Mouse (Mus musculus) erythroblast, adult 5-6 weeks (primary cell): ENCODE measurements at regions not wholly inside any gene's neighbourhood (a gene's known extent, or its start where the extent isn't known, plus 50 kb on each side); places are given as distances from the start of the nearest gene placed in this dataset.

Experiments
- ATAC-seq: replicated peaks from 2 replicates; pipeline ENCODE4 v1.8.0; 2016; ENCODE audit warnings: moderate number of reproducible peaks, mild to moderate bottlenecking, moderate TSS enrichment, inconsistent platforms; ENCODE audit not compliant: poor library complexity, low FRiP score, severe bottlenecking

DNA sequence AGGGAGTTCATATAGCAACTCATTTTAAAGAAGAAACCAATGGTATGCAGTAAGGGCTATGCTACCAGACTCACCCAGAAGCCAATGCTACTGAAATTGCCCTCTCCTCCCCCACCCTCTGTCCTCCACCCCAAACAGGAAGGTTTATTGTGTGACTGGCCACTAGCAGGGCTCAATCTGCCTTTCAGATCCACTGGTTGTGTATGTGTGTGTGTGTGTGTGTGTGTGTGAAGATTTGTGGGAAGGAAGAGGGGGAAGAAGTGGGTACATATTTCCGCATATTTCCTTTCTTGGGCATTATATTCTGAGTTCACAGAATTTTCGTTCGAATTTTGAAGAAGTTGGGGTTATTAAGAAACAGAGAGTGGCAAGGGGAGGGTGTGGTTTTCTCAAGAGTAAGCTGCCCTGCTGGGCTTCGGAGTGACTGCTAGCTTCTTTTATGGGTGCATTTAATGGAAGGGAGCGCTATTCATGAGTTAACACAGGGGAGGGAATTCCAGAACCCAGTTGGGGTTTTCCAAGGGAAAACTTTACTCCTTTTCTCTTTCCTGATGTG, 61.5 kb upstream of the Tmpo start:
- ATAC-seq: no peak

DNA sequence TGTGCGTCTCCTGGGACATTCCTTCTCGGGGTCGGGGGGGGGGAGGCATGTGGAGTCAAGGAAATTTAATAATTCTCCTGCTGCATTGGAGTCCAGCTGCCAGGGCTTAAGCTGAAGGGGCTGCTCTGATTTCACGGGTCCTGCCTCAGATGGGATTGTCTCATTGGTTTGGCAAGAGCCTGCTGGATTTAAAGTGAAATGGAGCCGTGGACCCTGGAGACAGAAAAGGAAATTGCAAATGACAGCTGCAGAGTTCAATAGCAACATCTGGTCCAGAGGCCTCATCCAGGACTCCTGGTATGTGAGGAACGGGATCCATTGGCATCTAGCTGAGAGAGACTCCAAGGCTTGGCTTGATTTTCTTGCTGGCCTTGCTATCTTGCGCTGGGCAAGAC, 60.5 kb upstream of the Tmpo start:
- ATAC-seq: no peak

DNA sequence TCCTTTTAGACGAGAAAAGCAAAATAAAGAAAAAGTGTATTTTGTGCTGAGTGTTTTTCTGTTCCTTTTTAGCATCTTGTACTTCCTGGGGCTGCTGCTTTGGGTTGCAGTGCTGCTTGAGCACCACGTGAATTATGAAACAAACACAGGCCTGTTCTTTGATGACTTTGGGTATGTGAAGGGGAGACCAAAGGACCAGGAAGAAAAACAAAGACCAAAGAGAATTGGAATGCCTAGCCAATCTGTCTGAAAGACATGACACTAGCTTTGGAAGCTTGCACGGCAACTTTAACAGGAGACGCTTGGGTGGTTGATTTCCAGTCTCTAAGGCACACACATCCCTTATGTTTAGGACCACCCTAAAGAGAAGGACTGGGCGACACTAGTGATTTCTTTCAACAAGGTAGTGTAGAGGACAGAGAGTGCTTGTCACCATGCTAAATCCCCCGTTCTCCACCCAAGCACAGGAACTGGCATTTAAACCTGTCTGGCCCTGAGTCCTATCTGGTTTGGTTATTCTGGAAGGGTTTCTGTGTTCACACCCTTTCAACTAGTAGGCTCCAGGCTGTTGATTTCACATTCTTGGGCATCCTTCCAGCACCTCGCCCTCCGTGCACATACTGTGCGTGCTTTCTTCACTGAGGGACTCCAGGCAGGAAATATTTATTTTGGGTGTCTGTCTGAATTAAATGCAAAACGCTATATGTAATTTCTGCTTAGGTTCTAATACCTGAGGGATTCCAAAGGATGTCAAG, 59.9 kb upstream of the Tmpo start:
- no peak for ATAC-seq

DNA sequence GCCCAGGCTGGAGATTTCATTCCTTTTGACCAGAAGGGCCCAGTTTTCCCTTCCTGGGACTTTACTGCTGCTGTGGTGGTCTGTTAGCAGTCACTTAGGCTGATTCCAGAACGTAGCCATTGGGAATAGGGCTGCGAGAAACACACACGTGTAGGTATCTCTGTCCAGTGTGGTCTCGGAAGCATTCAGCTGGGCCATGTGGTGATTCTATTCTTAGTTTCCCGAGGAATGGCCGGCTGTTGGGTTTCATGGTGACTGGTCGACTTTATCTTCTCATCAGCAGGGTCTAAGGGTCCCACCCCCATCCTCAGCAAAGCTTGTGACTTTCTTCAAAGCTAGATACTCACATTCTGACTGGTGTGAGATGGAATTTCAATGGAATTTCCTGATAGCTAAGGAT, 59.2 kb upstream of the Tmpo start:
- no peak for ATAC-seq

DNA sequence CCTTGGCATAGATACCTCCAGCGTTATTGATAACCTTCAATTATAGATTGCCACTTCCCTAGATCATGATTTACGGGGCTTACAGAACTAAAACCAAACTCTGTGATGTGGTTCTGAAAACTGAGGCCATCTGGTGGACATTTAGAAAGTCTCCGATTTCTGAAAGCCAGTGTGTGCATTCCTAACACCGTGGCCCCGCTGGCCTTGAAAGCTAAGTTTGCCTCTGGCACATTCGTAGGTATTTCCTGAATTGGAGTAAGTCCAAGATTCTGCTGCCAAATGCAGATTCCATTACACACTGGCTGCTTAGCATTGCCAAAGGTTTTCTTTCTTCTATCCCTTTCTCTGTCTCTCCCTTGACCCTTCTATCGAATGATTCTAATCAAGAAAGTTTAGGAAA, 55.7 kb upstream of the Tmpo start:
- ATAC-seq: no peak

DNA sequence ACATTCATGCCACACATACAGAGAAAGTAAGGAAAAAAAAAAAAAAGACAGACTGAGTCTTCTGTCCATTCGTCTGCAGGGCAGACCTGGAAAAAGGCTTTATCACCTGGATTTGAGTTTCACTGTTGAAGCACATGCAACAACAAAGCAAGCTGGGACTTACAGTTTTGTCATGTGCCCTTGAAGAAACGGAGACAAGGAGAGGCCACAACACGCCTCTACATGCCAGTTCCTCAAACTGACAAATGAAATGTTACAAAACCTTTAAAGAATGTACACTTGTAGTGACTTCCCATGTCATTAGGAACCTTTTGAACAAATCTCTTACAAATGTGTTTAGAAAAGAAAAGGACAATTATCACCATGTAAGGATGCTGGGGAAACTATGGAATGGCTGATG, 53.6 kb upstream of the Tmpo start:
- no peak for ATAC-seq
